Mouse (Mus musculus): ENCODE results near the gene Cep290.
"Not testable (repeated sequence)": the region's sequence is repeated elsewhere in the genome, so short reads cannot be mapped to it uniquely, and the experiment has no call there.

Cep290 gene

GRCm38 (mm10) chr10:100487097-100487978 is at the start of gene Cep290, which contains the start of gene Tmtc3:
TSS of gene Cep290 (plus strand) at chr10:100487558.
TSS of gene Tmtc3 (minus strand) at chr10:100487350.
- peak; percentile 98 for DNase-seq

GRCm38 (mm10) chr10:100449394-100449793 is 38.0 kb upstream of the Cep290 start:
- no peak for DNase-seq

- no peak for DNase-seq
These were observed 26.8 kb upstream of the Cep290 start for GRCm38 (mm10) chr10:100460515-100460914.

- DNase-seq = no peak
These were observed 12.3 kb upstream of the Cep290 start for GRCm38 (mm10) chr10:100475040-100475439.

- DNase-seq = no peak
These were observed 7.8 kb upstream of the Cep290 start for GRCm38 (mm10) chr10:100479538-100479937.

GRCm38 (mm10) chr10:100486701-100487096 is 659 bp upstream of the Cep290 start:
- no peak for DNase-seq

- no peak for DNase-seq
These were observed 4.6 kb downstream of the Cep290 start for GRCm38 (mm10) chr10:100491916-100492315.

GRCm38 (mm10) chr10:100498309-100498708 is 11.0 kb downstream of the Cep290 start:
- DNase-seq = no peak

- DNase-seq = no peak
These were observed 20.8 kb downstream of the Cep290 start for GRCm38 (mm10) chr10:100508170-100508569.

- no peak for DNase-seq
These were observed 34.3 kb downstream of the Cep290 start for GRCm38 (mm10) chr10:100521617-100522016.

GRCm38 (mm10) chr10:100522330-100522729 is 35.0 kb downstream of the Cep290 start:
- peak; percentile 27 for DNase-seq

- DNase-seq = no peak
These were observed 37.4 kb downstream of the Cep290 start for GRCm38 (mm10) chr10:100524499-100525390.

- DNase-seq = no peak
These were observed 69.3 kb downstream of the Cep290 start for GRCm38 (mm10) chr10:100556566-100557175.

- DNase-seq = not testable (repeated sequence)
These were observed 73.0 kb downstream of the Cep290 start for GRCm38 (mm10) chr10:100560194-100560883.

- no peak for DNase-seq
These were observed 76.8 kb downstream of the Cep290 start for GRCm38 (mm10) chr10:100564112-100564511.

GRCm38 (mm10) chr10:100571707-100572106 is 84.3 kb downstream of the Cep290 start:
- DNase-seq = no peak

- no peak for DNase-seq
These were observed 87.3 kb downstream of the Cep290 start for GRCm38 (mm10) chr10:100574505-100575149.

GRCm38 (mm10) chr10:100575294-100575693 is 87.9 kb downstream of the Cep290 start:
- DNase-seq = no peak

- DNase-seq = no peak
These were observed 96.8 kb downstream of the Cep290 start for GRCm38 (mm10) chr10:100584178-100584577.

- DNase-seq = no peak
These were observed 101.2 kb downstream of the Cep290 start for GRCm38 (mm10) chr10:100588524-100588923.

GRCm38 (mm10) chr10:100588932-100589388 is 101.6 kb downstream of the Cep290 start:
- peak; percentile 88 for DNase-seq

- no peak for DNase-seq
These were observed 103.0 kb downstream of the Cep290 start, which contains the start of the genes 4930430F08Rik and 1700017N19Rik for GRCm38 (mm10) chr10:100590323-100590722. TSS of gene 4930430F08Rik (minus strand) at chr10:100590423. TSS of gene 1700017N19Rik (plus strand) at chr10:100590484.

Data from kidney, adult 9 months (tissue).